9 mouse cellular contexts compared by ENCODE assay signal in the genomic region with DNA sequence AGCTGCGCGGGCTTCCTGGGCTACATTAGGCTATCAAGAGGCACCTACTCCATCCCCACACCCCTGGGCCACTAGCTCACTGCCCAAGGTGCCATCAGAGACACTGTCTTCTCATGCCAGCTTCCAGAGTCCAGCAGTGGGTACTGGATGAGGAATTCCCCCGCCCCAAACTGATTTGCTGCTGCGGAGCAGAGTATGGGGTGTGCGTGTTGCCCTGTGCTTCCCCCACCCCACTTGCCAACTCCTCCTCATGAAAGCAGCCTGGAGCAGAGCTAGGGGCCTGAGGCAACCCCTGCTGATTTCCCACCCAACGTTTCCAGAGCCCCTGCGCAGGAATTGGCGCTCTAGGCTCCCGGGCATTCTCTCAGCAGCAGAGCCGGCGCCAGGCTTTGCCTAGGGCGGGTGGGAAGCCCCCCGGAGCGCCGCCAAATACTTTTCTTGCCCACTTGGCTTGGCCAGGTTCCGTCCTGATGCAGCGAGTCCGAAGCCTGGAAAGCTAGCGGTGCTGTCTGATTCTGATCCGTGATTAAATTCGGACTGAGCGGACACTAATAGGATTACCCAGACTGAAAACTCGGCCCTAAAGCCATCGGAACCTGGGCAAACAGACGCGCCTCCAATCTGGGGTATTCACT. TPM values are rescaled to one million over a fixed set of nuclear protein-coding genes. Genes with fewer than 3 reads are reported as not detected.
DNase-seq lines count a peak whose midpoint lies in the region; ATAC-seq and TF ChIP-seq lines count a peak whose summit lies in the region.
"Had no signal": no experiment of that assay in that cellular context is flagged by ENCODE, and none has a peak within 500 bp of the region (broad histone marks: within the 10 kb centered on the region; RNA-seq: fewer than 3 reads in every experiment).

No protein-coding gene starts in this region.

- 27% methylated on average over 26 of the region's 26 CpGs for WGBS in lung, adult 2 months
- WGBS in heart, adult 2 months: 14% methylated on average over 26 of the region's 26 CpGs
- 23% methylated on average over 26 of the region's 26 CpGs for WGBS in kidney, postnatal 0 days
- 11% methylated on average over 26 of the region's 26 CpGs for WGBS in lung, embryonic 16.5 days

- intact Hi-C loops in heart, adult 2 months (cut with DNase I): loop anchor here (5.0 to 10.0 kb wide), 8 partner anchors 37 to 468 kb away; no protein-coding TSS in a partner anchor

- peak overlapping the region; percentile 82 for H3K9ac ChIP-seq in heart, adult 2 months (ENCODE audit: low read depth, low read length)
- H3K9ac ChIP-seq in kidney, postnatal 0 days (ENCODE audit: low read depth, low read length): peak overlapping the region; percentile 56
- H3K9ac ChIP-seq in lung, embryonic 16.5 days (ENCODE audit: low read length): peak overlapping the region; percentile 69

- no peaks in the 10 kb centered on the region for H3K79me2 ChIP-seq in heart, adult 2 months (replicated peaks; ENCODE audit: control insufficient read depth, insufficient read depth, low read length)

- no peak for TF ChIP-seq POLR2A in lung, adult 2 months (IDR thresholded peaks at IDR 0.05; ENCODE audit: borderline replicate concordance, extremely low read depth, low read depth, low read length)
- TF ChIP-seq POLR2A in heart, adult 2 months (IDR thresholded peaks at IDR 0.05; ENCODE audit: insufficient read depth, low read depth, low read length): no peak

- no peak for TF ChIP-seq CTCF in lung, adult 2 months (IDR thresholded peaks at IDR 0.05; ENCODE audit: insufficient read depth, low read length)
- TF ChIP-seq CTCF in heart, adult 2 months (IDR thresholded peaks at IDR 0.05): no peak
- no peak for TF ChIP-seq CTCF in kidney, postnatal 0 days (IDR thresholded peaks at IDR 0.05; ENCODE audit: low read depth)

- peak; percentile 16 for DNase-seq in lung, adult 2 months
- no peak for DNase-seq in lung, postnatal 25 days (ENCODE audit: low spot score)
- DNase-seq in cerebellum, postnatal 36 days: peak; percentile 39 to 41
- peak; percentile 24 to 48 for DNase-seq in heart, adult 2 months
- DNase-seq in kidney, postnatal 0 days (ENCODE audit: low spot score): no peak
- DNase-seq in right cerebral cortex, postnatal 36 days (ENCODE audit: low spot score in 2 of 2): peak; percentile 3 to 8

- H3K4me1 ChIP-seq in lung, adult 2 months (ENCODE audit: control insufficient read depth, insufficient read depth, low read length): peaks cover 4% of the 10 kb centered on the region
- H3K4me1 ChIP-seq in heart, adult 2 months (ENCODE audit: control insufficient read depth, insufficient read depth, low read length): peaks cover 5% of the 10 kb centered on the region
- no peaks in the 10 kb centered on the region for H3K4me1 ChIP-seq in kidney, postnatal 0 days (replicated peaks; ENCODE audit: insufficient read depth, low read length)
- peaks cover 5% of the 10 kb centered on the region; the same call in 1 of the 2 replicates for H3K4me1 ChIP-seq in lung, embryonic 16.5 days (replicated peaks; ENCODE audit: control insufficient read depth, insufficient read depth, low read length)

- H3K27me3 ChIP-seq in heart, adult 2 months (ENCODE audit: control insufficient read depth, insufficient read depth, low read length): no peaks in the 10 kb centered on the region
- H3K27me3 ChIP-seq in kidney, postnatal 0 days (ENCODE audit: insufficient read depth, low read length): no peaks in the 10 kb centered on the region
- no peaks in the 10 kb centered on the region for H3K27me3 ChIP-seq in lung, embryonic 16.5 days (ENCODE audit: control insufficient read depth, insufficient read depth, low read depth, low read length)

- no peaks in the 10 kb centered on the region for H3K9me3 ChIP-seq in kidney, postnatal 0 days (replicated peaks; ENCODE audit: low read length)
- no peaks in the 10 kb centered on the region for H3K9me3 ChIP-seq in lung, embryonic 16.5 days (ENCODE audit: control insufficient read depth, low read length)

- H3K27ac ChIP-seq in heart, adult 2 months: peak overlapping the region; percentile 75
- H3K27ac ChIP-seq in kidney, postnatal 0 days: no peak overlapping the region
- H3K27ac ChIP-seq in lung, embryonic 16.5 days (ENCODE audit: low read length): peak overlapping the region; percentile 52; the same call in 1 of the 2 replicates

- peak overlapping the region; percentile 50 for H3K4me3 ChIP-seq in lung, adult 2 months (replicated peaks; ENCODE audit: extremely low read depth, low read depth, low read length)
- peak overlapping the region; percentile 60 for H3K4me3 ChIP-seq in heart, adult 2 months
- peak overlapping the region; percentile 45 for H3K4me3 ChIP-seq in kidney, postnatal 0 days (replicated peaks; ENCODE audit: low read depth, low read length)
- peak overlapping the region; percentile 57 for H3K4me3 ChIP-seq in lung, embryonic 16.5 days (ENCODE audit: low read length)

- no peak for TF ChIP-seq EP300 in heart, adult 2 months (IDR thresholded peaks at IDR 0.05; ENCODE audit: insufficient read depth, low read depth, low read length)

- ATAC-seq in kidney, postnatal 0 days (replicated peaks; ENCODE audit: low FRiP score, low read depth): 0 out of 2 replicates have a peak, but pooled peaks have one; percentile 11
- peak; percentile 13; the same call in 1 of the 2 replicates for ATAC-seq in lung, embryonic 16.5 days (ENCODE audit: low read depth)
- no peak for ATAC-seq in activated CD4-positive, CD25-positive, alpha-beta regulatory T cell, adult 4 months

- peak overlapping the region; percentile 68 for H3K4me2 ChIP-seq in kidney, postnatal 0 days (ENCODE audit: low read length)
- H3K4me2 ChIP-seq in lung, embryonic 16.5 days (ENCODE audit: low read depth, low read length): peak overlapping the region; percentile 58

- H3K36me3 ChIP-seq in heart, adult 2 months (ENCODE audit: control insufficient read depth, insufficient read depth, low read length): no peaks in the 10 kb centered on the region
- H3K36me3 ChIP-seq in kidney, postnatal 0 days (ENCODE audit: insufficient read depth, low read length): no peaks in the 10 kb centered on the region
- H3K36me3 ChIP-seq in lung, embryonic 16.5 days (ENCODE audit: control insufficient read depth, insufficient read depth, low read length): no peaks in the 10 kb centered on the region

RNA-seq across cellular contexts. Expression of gene Mamld1, which starts 0.7 kb away (rescaled TPM):
- 3.9 and 5.1 TPM in 2 replicates for polyA plus RNA-seq in lung, adult 2 months (2012; rRNA removed)
- 1 to 10 TPM; 5.7 to 7.0 TPM for total RNA-seq in heart, adult 2 months (2021)
- polyA plus RNA-seq in heart, adult 2 months (2012; rRNA removed): 4.3 and 4.5 TPM in 2 replicates
- 3.0 and 3.3 TPM in 2 replicates for polyA plus RNA-seq in kidney, postnatal 0 days (2015; fragmentation: Nextera tagmentation; extraction: Ambion mirVana)
- 2.9 and 4.4 TPM in 2 replicates for polyA plus RNA-seq in lung, embryonic 16.5 days (2015; fragmentation: Nextera tagmentation; extraction: Ambion mirVana)
- not detected for polyA plus RNA-seq in activated CD4-positive, CD25-positive, alpha-beta regulatory T cell, adult 4 months (2017; shearing (Covaris generic))
- total RNA-seq: MEL had no signal

Comparison
In these comparisons a context has a peak if more than half of its experiments do, and no peak if none do; other contexts are left out.
1. DNase-seq: peak in lung, adult 2 months (single experiment), cerebellum, postnatal 36 days (2 of 2), heart, adult 2 months (2 of 2) and right cerebral cortex, postnatal 36 days (2 of 2); none in lung, postnatal 25 days (single experiment) and kidney, postnatal 0 days (single experiment).
2. Peak in every context shown above with its lines, with median percentiles within 50 percentile points of each other: H3K4me3 ChIP-seq and H3K9ac ChIP-seq.